Mouse (Mus musculus): ENCODE results near the gene Spin2e. TPM values are rescaled to one million over a fixed set of nuclear protein-coding genes. Genes with fewer than 3 reads are reported as not detected.
"Not testable (repeated sequence)": the region's sequence is repeated elsewhere in the genome, so short reads cannot be mapped to it uniquely, and the experiment has no call there.

Spin2e gene
- polyA plus RNA-seq (2015; fragmentation: Nextera tagmentation; extraction: Ambion mirVana): not detected in 2 replicates

- H3K36me3 ChIP-seq (ENCODE audit: insufficient read depth, low read length); H3K4me3 ChIP-seq (ENCODE audit: low read depth, low read length); ATAC-seq; H3K27me3 ChIP-seq (replicated peaks; ENCODE audit: insufficient read depth, low read length); DNase-seq (ENCODE audit: low spot score); H3K27ac ChIP-seq (ENCODE audit: low read length); H3K4me2 ChIP-seq (replicated peaks; ENCODE audit: low read depth, low read length); H3K4me1 ChIP-seq (ENCODE audit: insufficient read depth, low read depth, low read length); H3K9ac ChIP-seq (replicated peaks; ENCODE audit: low read depth); H3K9me3 ChIP-seq (ENCODE audit: low read length): not testable (repeated sequence)
- WGBS: 80% methylated on average over 1 of the region's 2 CpGs
These were observed at the start of gene Spin2e for GRCm38 (mm10) chrX:31618820-31619219. TSS of gene Spin2e (minus strand) at chrX:31618920.

GRCm38 (mm10) chrX:31574183-31574582 is 44.5 kb downstream of the Spin2e start, which contains the start of gene Gm21883:
TSS of gene Gm21883 (minus strand) at chrX:31574283.
- not testable (repeated sequence) for DNase-seq (ENCODE audit: low spot score); H3K36me3 ChIP-seq (ENCODE audit: insufficient read depth, low read length); H3K9ac ChIP-seq (replicated peaks; ENCODE audit: low read depth); H3K4me2 ChIP-seq (replicated peaks; ENCODE audit: low read depth, low read length); H3K4me1 ChIP-seq (ENCODE audit: insufficient read depth, low read depth, low read length); ATAC-seq; H3K9me3 ChIP-seq (ENCODE audit: low read length); H3K27ac ChIP-seq (ENCODE audit: low read length); H3K27me3 ChIP-seq (replicated peaks; ENCODE audit: insufficient read depth, low read length); H3K4me3 ChIP-seq (ENCODE audit: low read depth, low read length)
- WGBS: no CpG with 5 or more reads among the region's 1 CpGs

Other genes with a start within 250 kb of the Spin2e start
- gene Btbd35f19, start 235.0 kb downstream of the Spin2e start, polyA plus RNA-seq (2015; fragmentation: Nextera tagmentation; extraction: Ambion mirVana): not detected in 2 replicates
- not detected in 2 replicates for gene Gm21883, start 44.6 kb downstream of the Spin2e start, polyA plus RNA-seq (2015; fragmentation: Nextera tagmentation; extraction: Ambion mirVana)
- not detected in 2 replicates for gene Btbd35f25, start 98.2 kb upstream of the Spin2e start, polyA plus RNA-seq (2015; fragmentation: Nextera tagmentation; extraction: Ambion mirVana)

Measured in lung, postnatal 0 days (tissue).